Mouse (Mus musculus) layer of hippocampus, adult 9-11 months (tissue): ENCODE data around the gene Tmx2.
"Not testable (repeated sequence)": the region's sequence is repeated elsewhere in the genome, so short reads cannot be mapped to it uniquely, and the experiment has no call there.

Experiments
- DNase-seq: peaks from one replicate; pipeline ENCODE4 v3.0.0; 2022

The Tmx2 gene

GRCm38 (mm10) chr2:84682605-84683183 lies 3.8 kb upstream of the Tmx2 start:
- DNase-seq, result no peak

GRCm38 (mm10) chr2:84677968-84678880 lies 716 bp downstream of the Tmx2 start, which contains the start of the genes Gm28635 and Med19:
TSS of gene Gm28635 (minus strand) at chr2:84678041.
TSS of gene Med19 (plus strand) at chr2:84678402.
- peak; percentile 99 for DNase-seq

- no peak for DNase-seq
Measured at GRCm38 (mm10) chr2:84677270-84677967, 1.5 kb downstream of the Tmx2 start.

- not testable (repeated sequence) for DNase-seq
Measured at GRCm38 (mm10) chr2:84671535-84671934, 7.4 kb downstream of the Tmx2 start.

- DNase-seq, result peak; percentile 89
Measured at GRCm38 (mm10) chr2:84670569-84670933, 8.4 kb downstream of the Tmx2 start, which contains the start of gene Selenoh. TSS of gene Selenoh (minus strand) at chr2:84670770.

- DNase-seq, result peak; percentile 23
Measured at GRCm38 (mm10) chr2:84669828-84670568, 8.9 kb downstream of the Tmx2 start.

GRCm38 (mm10) chr2:84666081-84666480 lies 12.9 kb downstream of the Tmx2 start:
- DNase-seq, result no peak

GRCm38 (mm10) chr2:84662866-84663265 lies 16.1 kb downstream of the Tmx2 start:
- no peak for DNase-seq

- peak; percentile 68 for DNase-seq
Measured at GRCm38 (mm10) chr2:84660253-84660652, 18.7 kb downstream of the Tmx2 start.

- DNase-seq, result no peak
Measured at GRCm38 (mm10) chr2:84658806-84659205, 20.1 kb downstream of the Tmx2 start, which contains the start of gene Btbd18. TSS of gene Btbd18 (plus strand) at chr2:84659079.

- no peak for DNase-seq
Measured at GRCm38 (mm10) chr2:84655864-84656263, 23.1 kb downstream of the Tmx2 start.

- no peak for DNase-seq
Measured at GRCm38 (mm10) chr2:84653354-84653753, 25.6 kb downstream of the Tmx2 start.

GRCm38 (mm10) chr2:84650464-84651195 lies 28.3 kb downstream of the Tmx2 start, which contains the start of gene Ctnnd1:
TSS of gene Ctnnd1 (minus strand) at chr2:84650765.
- peak; percentile 93 for DNase-seq

- DNase-seq, result no peak
Measured at GRCm38 (mm10) chr2:84649674-84650073, 29.3 kb downstream of the Tmx2 start.

GRCm38 (mm10) chr2:84648369-84648768 lies 30.6 kb downstream of the Tmx2 start:
- no peak for DNase-seq

- DNase-seq, result no peak
Measured at GRCm38 (mm10) chr2:84647051-84647568, 31.8 kb downstream of the Tmx2 start.

GRCm38 (mm10) chr2:84646138-84646537 lies 32.8 kb downstream of the Tmx2 start:
- no peak for DNase-seq

- DNase-seq, result no peak
Measured at GRCm38 (mm10) chr2:84640833-84641232, 38.1 kb downstream of the Tmx2 start.

- DNase-seq, result no peak
Measured at GRCm38 (mm10) chr2:84638428-84639220, 40.3 kb downstream of the Tmx2 start.

GRCm38 (mm10) chr2:84637452-84638165 lies 41.3 kb downstream of the Tmx2 start:
- no peak for DNase-seq
